Mouse (Mus musculus) thymus, postnatal 36 days (tissue): ENCODE results near the gene Lipe.

ENCODE experiments used
- DNase-seq, 2 experiments: peaks; one replicate each; pipeline ENCODE4 v3.0.0; 2022; ENCODE audit warnings: mixed read lengths in 2 of 2

The Lipe gene

DNA sequence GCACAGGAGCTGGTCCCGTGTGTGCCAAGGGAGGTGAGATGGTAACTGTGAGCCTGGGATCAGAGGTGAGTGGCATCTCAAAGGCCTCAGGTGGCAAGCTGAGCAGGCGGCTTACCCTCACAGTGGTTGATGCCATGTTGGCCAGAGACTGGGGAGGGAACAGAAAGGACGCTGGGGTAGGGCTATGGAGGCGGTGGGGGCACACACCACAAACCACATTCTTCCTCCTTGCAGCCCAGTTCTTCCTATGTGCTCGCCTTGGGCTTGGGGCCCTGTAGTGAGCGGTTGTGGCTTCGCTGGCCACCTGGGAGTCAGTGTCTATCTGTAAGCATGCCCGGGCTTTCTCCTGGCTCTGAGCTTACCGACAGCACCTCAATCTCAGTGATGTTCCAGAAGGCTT, 13.7 kb downstream of the Lipe start:
- no peak for DNase-seq

DNA sequence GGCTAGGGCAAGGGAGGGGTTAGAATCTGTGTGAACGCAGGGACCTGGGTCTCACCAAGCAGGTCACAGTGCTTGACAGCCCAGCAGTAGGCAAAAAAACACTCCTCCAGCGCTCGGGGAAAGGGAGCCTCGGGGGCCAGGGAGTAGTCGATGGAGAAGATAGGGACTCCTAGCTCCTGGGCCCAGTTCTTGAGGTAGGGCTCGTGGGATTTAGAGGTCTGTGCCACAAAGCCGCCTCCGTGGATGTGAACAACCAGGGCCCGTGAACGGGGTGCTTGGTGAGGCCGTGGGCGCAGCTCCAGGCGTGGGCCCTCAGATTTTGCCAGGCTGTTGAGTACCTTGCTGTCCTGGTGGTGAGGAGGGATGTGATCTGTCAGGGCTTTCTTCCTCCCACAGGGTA, 14.2 kb downstream of the Lipe start:
- DNase-seq = no peak

DNA sequence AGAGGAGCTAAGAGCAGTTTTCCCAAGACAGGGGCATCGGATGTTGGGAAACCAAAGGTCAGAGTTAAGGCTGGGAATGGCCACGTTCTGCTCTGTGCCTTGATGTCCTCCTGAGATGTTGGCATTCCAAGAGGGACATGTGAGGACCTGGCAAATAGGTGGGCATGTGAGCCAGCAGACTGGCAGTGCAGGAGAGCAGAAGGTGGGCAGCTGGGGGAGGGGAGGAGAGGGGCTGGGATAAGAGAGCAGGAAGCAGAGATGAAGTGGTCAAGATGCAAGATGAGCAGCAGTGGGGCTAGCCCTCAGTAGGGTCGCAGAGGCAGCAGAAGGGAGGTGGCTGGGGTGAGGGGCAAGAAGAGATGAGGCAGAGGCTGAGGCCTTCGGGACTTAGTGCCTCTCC, 14.6 kb downstream of the Lipe start:
- no peak for DNase-seq

DNA sequence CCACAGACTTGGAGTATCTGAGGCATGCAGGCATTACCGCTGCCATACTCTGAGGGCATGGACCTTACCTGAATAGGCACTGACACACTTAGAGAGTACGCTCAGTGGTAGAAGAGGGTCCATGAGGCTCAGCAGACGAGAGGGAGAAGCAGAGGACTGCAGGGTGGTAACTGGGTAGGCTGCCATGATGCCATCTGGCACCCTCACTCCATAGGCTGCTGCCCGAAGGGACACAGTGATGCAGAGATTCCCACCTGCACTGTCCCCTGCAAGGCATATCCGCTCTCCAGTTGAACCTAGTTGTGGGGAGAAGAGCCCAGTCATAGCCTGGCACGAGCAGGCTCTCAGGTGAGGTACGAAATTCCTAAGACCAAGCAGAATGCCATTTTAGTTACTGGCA, 15.1 kb downstream of the Lipe start:
- DNase-seq = no peak

DNA sequence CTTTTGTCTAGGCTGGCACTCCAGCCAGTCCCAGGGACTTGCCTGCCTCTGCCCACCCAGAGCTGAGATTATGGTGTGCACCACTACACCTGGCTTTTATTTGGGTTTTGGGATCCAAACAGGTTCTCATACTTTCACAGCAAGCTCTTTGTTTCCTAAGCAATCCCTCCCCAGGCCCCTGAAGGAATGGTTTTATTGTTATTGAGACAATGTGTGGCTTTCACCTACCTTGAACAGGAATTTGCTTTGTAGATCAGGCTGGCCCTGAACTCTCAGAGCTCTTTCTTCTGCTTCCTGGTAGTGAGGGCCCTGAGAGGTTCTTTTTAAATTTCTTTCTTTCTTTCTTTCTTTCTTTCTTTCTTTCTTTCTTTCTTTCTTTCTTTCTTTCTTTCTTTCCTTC, 16.0 kb downstream of the Lipe start:
- no peak for DNase-seq

DNA sequence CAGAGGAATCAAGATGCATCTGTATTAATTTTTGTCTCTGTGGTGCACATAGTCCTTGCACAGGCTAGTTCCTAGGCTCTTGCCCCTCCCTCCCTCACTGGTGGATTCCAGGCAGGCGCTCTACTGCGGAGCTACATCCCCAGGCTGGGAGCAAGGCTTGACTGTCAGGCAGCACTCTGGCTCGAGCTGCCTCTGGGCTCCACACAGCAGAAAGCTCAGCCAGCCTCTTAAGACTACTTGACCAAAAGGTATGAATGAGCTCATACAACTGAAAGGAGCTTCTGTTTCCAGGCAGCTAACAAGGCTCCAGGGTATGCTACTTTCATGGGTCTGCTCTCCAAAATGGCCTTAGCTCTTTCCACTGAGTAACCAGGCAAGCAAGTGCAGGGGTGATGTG, 17.2 kb downstream of the Lipe start:
- no peak for DNase-seq

DNA sequence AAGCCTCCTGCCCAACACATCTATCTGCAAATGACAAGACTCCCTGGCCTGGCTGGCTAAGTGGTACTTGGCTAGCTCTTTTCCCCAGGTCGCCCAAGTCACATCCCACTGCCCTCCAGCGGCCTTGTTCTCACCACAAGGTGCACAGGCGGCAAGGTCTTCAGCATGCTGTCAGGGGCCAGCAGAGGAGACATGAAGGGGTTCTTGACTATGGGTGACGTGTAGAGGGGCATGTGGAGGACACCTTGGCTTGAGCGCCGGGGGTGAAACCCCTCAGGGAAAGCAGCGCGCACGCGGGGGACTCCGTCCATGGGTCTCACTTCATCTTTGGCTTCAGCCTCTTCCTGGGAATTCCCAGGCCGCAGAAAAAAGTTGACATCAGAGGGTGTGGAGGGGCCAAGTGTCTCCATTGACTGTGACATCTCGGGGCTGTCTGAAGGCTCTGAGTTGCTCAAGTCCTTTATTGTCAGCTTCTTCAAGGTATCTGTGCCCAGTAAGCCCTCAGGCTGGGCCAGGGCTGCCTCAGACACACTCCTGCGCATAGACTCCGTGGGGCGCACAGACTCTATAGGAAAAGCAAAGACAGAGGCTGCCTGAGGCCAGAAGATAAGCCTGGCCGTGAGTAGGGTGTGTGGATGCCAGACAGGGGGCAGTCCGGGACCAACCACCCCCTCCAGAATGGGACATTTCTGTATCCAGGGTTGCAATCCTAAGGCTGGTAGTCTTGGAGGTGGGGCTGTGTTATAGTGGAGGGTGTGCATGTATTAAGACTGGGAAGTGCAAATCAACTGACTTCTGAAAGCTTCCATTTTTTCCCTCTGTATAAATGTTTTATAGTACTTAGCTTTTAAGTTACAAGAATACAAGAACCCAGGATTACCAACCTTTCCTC, 17.9 kb downstream of the Lipe start:
- DNase-seq = peak; percentile 21 to 49

DNA sequence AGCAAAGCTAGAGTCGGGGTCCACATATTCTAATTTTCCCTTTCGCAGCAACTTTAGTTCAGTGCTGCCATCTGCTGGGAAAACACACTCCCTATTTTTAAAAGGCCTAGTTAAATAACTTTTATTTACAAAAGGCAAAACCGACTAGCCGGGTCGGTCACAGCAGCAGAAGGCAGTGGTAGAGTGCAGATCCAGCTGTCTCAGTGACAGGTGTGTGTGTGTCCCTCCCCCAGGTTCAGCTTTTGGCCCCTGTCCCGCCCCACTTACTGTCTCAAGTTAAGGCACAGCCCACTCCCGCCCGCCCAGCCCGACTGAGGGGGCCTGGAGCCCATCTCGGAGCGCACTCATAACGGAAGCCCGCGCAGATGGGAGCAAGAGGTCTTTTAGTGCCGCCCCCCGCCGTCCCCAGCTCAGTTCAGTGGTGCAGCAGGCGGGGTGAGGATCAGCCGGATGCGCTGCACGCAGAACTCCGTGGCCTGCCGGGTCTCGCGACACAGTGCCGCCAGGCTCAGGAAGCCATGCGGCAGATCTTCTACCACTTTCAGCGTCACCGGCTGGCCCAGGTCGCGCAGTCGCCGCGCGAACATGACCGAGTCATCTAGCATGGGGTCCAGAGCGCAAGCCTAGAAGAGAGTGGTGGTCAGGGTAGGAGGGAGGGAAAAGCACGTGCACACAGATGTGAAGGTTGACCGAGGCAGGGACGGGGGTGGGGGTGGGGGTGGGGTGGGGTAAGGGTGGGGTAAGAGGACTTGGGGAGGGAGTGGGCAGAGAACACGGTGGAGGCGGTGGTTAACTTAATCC, 18.8 kb downstream of the Lipe start:
- peak; percentile 86 to 93 for DNase-seq

DNA sequence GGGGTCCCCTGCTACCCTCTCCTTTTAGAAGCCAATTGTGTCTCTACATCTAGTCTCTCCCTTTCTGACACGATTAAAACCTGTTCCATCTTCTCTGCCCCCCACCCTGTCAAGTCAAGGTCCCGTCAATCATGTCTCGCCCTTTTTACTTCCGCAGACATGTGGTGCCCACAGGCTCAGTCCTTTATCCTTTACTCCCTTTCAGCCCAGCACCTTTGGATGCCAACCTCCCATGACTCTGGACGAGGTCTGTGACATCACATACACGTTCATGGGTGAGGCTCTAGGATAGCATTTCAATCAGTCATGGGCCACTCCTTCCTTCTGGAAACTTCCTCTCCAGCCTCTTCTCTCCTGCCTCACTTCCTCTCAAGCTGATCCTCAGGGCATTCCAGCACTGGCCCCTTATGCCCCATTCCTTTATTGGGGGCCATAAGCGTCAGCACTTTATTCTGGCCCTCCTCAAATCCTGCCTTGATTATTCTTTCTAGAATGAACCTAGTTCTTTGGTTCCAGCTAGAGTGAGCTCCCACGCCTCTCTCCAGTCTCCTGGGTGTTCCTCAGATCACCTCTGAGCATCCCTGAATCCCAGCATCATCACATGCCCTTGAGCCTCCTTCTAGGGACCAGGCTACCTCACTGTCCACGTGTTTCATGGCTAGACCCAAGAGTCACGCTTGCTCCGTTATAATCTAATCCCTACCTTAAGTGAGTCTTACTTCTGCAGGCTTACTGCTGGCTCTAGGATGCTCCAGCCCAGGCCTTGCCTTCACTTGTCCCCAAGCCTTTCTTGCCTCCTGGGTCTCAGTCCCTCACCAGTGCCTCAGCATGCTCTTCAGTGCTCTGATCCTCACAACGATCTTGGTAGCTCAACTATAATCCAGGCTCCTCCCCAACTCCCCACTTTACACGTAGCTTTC, 20.1 kb downstream of the Lipe start:
- DNase-seq = no peak

DNA sequence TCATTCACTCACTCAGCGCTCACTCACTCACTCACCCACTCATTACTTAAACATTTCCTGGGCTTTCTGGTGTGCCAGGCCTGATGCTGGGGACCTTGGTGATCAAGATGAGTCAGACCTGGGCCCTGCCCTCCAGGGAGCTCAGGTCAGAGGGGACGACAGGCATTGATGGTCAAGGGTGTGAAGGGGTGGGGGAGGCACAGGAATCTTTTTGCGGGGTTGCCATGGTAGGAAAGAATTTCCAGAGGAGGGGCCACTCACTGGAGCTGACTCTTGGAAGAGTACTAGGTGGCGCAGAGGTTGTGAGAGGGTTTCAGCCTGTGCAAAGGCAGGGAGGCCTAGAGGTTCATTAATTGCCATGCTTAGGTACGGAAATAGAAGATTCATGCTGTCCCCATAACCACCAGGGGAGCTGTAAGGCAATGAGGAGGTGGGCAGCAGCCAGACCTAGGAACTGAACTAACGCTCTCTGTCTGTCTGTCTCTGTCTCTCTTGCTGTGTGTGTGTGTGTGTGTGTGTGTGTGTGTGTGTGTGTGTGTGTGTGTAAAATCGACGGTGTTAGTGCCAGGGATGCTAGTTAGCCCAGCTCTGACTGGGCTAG, 21.3 kb downstream of the Lipe start:
- DNase-seq = no peak

DNA sequence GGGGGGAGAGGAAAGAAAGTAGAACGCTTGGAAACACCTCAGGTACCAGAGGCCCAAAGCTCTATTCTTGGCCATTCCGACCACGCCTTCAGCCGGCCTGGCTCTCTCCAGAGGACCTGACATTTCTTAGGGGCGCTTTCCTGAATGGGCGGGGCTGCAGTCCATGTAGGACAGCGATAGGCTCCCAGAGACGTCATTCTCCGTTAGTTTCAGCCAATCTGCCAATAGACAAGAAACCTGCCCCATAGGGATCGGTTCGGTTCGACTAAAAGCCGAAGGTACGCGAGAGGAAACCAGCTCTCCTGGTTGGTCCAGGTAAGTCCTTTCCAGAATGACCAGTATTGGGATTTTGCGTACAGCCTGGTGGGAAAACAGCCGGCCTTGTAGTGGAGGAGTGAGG, 22.0 kb downstream of the Lipe start:
- no peak for DNase-seq

DNA sequence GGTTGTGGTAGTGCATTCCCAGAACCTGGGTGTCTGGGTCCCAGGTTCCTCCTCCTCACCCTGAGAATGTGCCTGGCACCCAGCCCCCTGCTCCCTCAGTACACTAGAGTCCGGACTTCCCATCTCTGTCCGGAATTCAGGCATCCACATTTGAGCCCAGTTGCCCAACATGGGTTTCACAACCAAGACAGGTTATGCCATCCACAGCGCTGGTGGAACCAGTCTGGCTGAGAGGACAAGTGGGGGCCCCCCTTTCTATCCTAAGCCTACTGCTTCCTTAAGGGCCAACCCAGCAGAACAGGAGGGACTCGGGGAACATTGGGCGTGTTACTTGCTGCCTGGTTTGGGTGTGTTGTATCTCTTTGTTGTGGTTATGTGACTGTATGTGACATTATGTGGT, 26.1 kb downstream of the Lipe start:
- no peak for DNase-seq

DNA sequence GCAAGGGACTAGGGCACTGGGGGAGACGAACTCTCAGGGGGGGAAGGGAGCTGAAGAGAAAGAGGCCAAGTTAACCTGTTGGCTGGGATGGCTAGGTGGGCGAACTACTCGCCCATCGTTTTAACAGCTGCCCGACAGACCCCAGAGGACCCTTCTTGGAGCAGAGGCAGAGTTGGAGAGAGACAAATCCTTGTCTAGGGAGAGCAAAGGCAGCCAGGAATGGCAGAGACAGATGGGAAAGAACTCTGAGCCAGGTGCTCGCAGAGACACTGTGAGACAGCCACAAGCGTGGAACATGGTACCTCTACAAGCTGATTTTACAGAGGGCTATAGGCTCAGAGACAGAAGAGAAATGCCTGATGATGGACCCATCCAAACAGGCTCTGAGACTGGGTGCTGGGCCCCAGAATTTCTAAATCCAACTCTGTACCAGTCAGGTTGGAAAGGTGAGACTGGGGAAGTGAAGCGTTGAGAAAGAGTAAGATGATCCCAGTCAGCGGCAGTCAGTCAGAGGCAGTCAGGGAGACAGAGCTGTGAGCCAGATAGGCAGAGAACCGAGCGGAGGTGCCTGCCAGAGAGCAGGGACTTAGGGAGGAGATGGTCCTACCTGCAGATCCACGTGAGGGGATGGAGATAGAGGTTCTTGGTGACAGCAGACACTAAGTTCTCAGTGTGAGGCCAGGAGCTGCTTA, 29.3 kb downstream of the Lipe start, which contains the start of gene Cnfn:
Gene Cnfn, minus strand, starts transcription at position 667 of the 692 bp plus-strand sequence.
- DNase-seq = no peak

DNA sequence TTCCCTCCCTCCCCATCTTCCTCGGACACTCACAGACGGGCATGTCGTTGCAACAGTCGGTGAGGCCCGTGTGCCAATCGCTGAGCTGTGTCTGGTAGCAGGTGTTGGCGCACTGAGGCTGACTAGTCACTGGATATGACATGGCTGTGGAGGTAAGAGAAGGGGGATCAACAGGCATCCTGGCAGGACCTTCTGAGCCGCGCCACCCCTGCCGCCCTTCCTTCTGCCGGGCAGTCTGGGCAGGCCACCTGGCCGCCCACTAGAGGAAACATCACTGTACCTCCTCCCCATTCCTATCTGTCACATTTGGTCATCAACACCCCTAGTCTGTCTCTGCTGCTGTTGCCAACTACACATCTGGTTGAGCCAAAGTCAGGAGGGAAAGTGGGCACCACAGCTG, 30.2 kb downstream of the Lipe start:
- DNase-seq = no peak

DNA sequence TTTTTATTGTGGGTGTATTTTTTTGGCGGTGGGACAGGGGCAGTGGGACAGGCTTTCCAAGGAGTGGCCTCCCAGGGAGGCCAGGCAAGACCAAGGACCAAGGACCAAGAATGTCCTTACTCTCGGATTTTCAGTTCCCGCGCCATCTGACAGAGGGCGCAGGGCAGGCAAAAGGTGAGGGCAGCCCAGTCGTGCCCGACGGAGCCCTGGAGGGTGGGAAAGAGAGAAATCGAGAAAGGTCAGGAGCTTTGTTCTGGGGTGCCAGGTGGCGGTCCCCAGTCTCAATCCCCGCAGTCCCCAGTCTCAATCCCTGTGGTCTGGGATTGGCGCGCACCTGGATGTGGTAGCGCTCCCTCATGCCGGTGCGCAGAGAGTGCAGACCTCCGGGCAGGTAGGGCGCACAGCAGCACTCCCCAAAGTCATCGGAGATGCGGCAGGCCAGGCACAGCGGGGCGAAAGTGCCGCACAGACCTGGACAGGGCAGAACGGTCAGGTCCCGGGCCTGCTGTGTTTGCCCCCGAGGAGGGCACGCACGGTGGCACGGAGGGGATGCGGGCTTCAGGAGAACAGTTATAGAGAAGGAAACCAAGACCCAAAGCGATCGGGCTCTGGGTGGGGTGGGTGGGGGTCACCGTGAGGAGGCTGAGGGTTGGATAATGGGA, 30.7 kb downstream of the Lipe start:
- peak; percentile 25 to 29 for DNase-seq

DNA sequence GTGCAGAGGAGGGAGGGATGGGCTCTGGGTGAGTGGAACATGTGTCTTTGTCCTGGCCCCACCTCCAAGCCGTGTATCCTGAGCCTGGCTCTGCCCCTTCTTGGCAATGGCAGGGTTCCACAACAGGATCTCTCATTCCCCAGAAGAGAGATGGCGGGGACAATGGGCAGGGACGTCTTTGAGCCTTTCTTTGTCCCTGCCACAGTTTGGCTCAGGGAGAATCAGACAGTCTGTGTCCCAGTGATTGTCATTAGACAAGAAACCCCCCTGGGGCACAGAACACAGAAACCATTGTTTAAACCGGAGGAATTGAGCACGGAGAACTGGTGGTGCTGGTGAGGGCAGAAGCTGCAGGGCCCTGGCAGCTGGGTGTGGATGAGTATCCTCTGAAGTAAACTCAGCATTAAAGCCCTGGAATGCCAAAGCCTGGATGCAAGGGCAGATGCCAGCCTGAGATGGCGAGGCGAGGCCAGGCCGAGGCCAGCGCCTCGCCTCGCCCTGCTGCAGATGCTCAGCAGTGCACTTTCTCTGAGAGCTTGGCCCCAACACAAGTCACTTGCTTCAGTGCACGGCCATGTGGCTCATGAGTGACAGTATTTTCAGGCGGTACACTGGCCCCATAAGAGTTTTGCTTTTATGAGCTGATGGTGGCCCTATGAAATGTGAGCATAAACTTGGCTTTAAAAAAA, 32.4 kb downstream of the Lipe start:
- DNase-seq = no peak

DNA sequence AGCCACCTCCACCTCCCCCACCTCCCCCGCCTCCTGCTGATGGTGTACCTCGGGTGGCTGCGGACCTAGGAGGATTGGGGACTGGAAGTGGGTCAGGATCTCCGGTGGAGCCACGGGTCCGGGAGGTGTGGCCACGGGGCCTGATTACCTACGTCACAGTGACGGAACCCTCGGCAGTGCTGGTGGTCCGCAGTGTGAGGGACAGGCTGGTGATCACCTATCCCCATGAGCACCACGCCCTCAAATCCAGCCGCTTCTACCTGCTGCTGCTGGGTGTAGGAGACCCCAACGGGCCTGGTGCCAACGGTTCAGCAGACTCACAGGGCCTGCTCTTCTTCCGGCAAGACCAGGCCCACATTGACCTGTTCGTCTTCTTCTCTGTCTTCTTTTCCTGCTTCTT, 34.9 kb downstream of the Lipe start:
- no peak for DNase-seq

DNA sequence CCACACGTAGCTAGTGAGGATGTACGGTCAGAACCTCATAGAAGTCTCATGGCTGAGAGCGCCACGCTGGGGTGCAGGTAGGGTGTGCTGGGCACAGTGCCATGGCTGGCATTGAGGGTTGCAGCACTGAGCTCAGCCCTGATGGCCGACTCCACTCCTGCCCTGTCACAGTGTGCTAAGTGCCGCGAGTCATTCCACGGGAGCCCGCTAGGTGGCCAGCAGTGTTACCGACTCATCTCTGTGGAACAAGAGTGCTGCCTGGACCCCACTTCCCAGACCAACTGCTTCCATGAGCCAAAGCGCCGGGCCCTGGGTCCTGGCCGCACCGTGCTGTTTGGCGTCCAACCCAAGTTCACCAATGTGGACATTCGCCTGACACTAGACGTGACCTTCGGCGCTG, 35.4 kb downstream of the Lipe start:
- DNase-seq = no peak

DNA sequence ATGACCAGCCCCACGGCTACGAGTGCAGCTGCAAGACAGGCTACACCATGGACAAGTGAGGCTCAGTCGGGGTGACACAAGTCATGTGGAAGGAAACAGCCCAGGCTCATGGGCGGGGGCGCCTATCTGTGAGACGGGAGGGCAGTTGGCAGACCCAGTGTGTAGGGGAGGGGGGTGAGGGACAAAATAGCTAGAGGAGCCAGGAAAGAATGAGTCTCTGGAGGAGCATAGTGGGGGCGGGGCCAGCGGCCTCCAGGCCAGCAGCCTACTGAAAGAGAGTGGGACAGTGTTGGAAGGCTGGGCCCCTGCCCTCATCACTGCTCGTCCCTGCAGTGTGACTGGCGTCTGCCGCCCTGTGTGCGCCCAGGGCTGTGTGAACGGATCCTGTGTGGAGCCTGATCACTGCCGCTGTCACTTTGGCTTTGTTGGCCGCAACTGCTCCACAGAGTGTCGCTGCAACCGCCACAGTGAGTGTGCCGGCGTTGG, 39.7 kb downstream of the Lipe start:
- DNase-seq = no peak

DNA sequence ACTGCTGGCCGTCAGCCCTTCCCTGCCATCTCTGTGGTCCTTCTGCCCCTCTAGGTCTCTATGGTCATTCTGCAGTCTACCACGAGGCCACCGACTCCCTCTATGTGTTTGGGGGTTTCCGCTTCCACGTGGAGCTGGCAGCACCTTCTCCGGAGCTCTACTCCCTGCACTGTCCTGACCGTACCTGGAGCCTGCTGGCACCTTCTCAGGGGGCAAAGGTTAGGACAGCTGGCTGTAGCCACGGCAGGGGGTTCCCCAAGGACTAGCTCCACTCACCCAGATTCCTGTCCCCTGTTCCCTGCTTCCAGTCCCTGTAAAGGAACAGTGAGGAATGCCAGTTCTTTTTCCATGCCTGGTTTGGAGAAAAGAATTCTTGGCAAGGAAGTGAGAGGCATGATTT, 49.6 kb downstream of the Lipe start:
- no peak for DNase-seq
